Mouse (Mus musculus): ENCODE data around the gene Fam216b.

Gene Fam216b

DNA sequence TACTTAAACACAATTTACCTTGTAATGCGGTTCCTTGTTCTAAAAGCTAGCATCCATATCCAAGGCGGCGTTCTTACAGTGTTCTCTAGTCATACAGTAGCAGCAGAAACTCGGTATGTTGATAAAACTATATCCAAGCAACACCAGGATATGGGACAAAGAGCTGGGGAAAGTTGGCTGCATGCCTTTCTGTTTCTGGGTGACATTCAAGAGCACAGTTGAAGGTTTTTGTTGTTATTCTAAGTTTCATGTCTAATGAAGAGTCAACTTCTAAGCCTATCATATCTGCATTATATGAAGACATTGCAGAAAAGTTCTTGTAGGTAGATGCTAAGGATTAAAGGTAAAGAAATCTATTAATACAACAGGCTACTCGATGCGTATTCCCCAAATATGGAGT is at the start of gene Fam216b:
Gene Fam216b, minus strand, starts transcription at position 101 of the 400 bp plus-strand sequence.
- no peak for DNase-seq (ENCODE audit: low read depth, low spot score)

DNA sequence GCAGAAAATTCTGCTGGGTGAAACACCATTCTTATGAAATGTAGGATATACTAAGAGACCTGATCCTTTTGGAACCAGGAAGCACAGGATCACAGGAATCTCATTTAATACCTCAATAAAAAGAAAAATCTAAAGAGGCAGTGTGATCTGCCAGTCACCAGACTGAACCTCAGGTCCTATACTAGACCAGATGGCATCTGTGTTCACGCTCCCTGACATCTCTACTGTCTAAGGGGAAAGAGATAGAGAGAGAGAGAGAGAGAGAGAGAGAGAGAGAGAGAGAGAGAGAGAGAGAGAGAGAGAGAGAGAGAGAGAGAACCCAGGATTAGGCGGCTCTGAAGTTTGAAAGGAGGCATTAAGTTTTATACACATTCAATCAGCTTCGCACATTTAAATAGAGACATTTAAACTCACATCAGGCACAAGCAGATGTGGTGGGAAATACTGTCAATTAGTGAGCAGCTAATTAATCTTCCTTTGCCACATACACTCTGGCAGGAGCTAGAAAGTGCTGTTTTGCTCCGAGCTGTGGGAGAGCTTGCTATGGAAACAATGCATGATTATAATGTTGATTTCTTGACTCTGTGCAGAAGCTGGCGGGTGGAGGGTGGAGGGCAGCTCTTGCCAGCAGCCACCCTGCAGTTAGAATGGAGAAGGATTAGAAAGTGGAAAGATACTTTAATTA is 43.7 kb upstream of the Fam216b start:
- no peak for DNase-seq (ENCODE audit: low read depth, low spot score)

DNA sequence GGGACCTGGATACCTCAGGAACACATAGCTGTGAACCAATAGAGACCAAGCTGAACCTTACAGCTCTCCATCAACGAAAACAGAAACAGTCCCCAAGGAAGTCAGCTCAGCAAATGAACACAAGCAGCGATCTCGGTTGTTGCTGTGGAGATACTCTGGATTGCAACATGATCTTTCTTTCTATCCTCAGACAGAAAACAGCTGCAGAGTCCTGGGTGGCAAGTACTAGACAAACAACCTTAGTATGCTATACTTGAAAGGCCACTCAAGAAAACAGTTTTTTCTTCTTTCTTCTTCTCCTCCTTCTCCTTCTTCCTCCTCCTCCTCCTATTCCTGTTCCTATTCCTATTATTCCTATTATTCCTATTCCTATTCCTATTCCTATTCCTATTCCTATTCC is 37.9 kb upstream of the Fam216b start:
- DNase-seq (ENCODE audit: low read depth, low spot score) = no peak

DNA sequence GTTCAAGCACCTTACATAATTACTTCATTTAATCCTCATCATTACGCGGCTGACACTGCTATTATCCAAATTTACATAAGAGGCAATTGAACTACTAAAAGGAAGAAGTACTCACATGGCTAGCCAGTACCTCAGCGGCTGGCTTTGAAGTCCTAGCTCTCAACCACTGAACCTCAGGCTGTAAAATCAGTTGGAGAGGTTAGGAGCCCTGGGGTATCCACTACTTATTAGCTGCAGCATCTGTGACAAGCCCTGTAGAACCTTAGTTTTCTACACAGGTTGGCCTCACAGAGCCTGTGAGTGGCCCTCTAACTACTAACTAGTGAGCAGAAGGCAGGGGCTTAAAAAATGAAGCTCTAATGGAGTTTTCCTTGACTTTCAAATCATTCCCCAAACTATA is 31.5 kb upstream of the Fam216b start:
- DNase-seq (ENCODE audit: low read depth, low spot score) = no peak

DNA sequence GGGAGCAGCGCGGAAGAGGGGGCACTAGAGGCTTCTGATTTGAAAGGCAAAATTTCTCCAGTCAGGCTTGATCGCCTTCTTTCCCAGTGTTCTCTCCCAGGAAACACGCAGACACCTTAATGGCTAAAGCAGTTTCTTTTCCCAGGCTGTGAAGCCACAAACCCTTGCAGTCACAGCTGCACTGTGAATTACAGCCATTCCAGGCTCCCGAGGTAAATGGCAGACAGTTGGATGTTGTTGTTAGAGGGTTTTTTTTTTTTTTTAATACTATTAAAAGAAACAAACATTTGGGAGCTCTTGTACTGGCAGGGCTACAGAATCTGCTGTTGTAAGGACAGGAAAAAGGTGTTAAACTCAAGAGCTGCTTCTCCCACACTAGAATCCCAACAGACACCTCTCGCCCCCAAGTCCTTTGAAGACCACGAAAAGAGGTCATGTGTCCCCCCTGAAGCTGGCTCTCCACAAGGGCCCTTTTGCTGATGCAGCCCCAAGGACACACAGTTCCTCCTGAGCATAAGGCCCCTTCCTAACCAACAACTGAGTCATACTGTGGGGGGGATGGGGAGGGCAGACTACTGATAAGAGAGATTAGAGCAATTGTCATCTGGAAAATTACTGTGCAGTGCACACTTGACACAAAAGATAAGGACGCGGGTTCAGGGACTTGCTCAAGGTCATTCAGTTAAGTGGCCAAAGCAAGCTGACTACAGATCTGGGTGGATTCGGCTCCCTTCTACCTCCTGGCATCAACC is 30.8 kb upstream of the Fam216b start:
- DNase-seq (ENCODE audit: low read depth, low spot score) = no peak

DNA sequence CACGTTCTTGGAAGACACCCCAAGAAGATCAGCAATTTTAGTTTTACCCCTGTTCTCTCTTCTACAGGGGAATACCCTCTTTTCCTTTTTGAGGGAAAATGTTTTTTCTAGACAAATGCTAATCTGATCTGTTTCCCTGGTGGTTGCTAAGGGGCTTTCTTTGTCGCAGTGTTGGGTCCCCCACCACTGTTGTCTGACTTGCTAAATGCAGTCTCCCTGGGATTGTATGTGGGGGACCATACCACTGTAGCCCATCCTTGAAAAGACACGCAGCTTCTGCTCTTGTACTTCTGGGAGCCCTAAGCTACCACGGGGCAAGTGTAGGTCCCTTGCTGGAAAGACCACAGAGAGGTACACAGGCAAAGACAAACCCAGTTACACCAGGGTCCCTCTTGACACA is 28.9 kb upstream of the Fam216b start:
- DNase-seq (ENCODE audit: low read depth, low spot score) = no peak

DNA sequence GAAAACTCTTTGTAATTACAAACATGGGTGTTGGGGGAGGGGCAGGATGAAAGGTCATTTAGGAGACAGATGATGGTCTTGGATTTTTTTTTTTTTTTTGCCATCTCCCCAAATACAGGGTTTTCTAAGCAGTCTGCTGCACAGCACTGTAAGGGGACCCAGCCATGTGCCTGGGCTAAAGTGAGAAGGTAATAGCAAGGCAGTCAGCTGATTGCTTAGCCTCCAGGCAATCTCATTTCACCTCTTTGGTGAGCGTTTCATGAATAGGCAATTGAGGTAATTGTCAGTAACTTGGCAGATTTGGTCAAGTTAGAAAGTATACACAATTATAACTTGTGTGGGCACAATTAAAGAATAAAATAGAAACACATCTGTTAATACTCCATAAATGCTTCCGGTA is 28.5 kb upstream of the Fam216b start:
- DNase-seq (ENCODE audit: low read depth, low spot score) = no peak

DNA sequence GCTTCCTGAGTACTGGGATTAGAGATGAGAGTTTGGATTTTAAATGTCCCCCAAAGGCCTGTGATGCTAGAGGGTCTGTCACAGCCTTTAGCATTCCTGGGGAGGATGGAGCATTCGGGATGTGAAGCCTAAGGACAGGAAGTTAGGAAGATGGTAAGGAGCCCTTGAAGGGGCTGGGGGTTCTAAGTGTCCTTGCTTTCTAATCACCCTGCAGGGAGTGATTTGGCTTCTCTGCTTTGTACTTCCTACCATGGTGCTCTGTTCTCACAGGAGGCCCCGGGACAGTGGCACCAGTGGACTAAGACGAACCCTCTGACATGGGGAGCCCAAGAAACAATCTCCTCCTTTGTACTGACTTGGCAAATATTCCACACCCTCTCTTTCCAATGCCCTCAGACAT is 23.7 kb upstream of the Fam216b start:
- no peak for DNase-seq (ENCODE audit: low read depth, low spot score)

DNA sequence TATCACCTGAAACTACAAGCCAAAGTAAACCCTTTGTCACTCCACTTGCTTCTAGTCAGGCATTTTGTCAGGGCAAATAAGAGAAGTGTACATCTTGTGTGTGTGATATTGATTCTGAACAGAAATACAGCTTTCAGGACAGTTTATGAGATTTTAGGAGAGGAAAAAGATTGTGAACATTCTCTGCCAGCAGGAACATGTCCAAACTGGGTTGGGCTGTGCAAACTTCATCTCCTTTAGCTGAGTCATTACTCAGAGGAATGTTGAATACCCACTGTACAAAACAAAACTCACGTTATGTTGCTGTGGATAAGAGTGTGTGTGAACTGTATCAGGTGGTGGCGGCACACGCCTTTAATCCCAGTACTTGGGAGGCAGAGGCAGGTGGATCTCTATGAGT is 22.1 kb upstream of the Fam216b start:
- no peak for DNase-seq (ENCODE audit: low read depth, low spot score)

DNA sequence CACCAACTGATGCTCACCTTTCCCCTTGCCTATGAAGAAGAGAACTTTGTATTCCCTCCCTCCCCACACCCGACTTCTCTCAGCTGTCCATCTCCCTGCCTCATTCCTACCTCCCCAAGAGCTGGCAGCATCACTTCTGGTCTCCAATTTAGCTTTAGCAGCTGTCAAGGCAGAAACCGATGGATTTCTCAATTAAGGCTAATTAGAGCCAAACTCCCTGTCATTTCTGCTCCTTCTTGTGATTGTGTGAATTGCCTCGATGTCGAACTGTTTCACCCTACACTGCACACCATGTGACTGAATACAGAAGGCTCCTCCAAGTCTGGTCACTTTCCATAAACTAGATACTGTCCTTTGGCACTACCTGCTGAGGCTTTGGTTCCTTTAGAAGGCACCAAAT is 20.6 kb upstream of the Fam216b start:
- no peak for DNase-seq (ENCODE audit: low read depth, low spot score)

DNA sequence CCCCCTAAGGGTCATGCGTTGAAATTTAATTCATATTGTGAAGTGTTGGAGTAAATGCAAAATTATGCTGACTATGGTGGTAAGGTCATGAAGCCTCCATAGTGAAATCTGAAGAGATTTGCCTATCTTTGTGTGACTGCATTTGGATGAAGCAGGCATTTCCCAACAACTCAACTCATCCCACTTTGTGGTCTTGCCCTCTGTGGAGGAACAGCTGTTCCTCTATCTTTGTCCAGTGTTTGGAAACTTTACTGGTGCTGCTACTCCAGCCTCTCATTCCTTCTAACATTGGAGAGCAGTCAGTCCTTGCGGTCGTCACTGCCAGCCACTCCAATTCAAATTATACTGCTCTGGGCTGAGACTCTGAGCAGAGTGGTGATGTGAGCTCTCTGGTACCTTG is 19.6 kb upstream of the Fam216b start:
- DNase-seq (ENCODE audit: low read depth, low spot score) = no peak

DNA sequence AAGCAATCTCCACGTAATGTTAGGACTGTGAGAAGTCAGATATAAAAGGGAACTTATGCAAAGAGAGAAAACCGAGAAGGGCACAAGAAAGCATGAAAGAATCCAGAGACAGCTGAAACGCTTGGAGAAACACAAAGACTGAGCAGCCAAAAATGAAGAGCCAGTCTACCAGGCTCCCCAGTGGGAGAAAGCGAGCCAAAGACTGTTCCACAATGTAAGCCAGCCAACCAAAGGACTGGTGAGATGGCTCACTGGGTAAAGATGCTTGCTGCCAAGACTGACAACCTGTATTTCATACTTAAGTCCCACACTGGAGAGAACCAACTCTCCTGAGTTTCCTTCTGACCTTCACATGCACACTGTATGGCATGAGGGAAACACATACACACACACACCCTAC is 784 bp upstream of the Fam216b start:
- no peak for DNase-seq (ENCODE audit: low read depth, low spot score)

DNA sequence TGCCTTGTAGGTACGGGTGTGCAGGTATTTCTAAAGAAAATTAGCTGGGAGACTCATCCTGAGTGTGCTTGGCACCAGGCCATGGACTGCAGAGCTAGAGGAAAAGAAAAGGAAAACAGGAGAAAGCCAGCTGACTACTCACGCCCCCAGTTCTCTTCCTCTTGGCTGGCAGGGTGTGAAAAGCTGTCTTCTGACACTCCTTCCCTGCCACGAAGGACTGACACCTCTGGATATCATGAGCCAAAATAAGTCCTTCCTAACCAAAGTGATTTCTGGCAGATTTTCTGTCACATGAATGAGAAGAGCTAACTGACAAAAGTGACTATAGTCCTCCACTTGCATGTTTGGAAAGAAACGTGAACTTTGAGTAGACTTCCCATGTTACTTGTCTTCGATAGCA is 5.3 kb downstream of the Fam216b start:
- DNase-seq (ENCODE audit: low read depth, low spot score) = no peak

DNA sequence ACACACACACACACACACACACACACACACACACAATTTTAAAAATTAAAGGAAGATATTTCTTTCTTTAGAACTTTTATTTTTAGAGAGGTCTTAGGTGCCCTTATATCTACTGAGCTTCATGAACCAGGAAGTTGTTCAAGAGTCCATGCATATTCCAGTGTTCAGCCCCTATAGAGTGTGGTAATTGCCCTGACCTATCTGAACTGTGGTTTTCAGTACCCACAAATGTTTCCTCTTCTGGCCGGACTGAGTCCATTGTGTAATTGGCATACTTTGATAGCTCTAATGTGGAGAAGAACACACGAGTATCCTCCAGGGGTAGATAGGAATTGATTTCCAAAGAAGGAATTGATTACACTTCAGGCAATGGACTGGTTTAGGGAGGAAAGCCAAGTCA is 11.3 kb downstream of the Fam216b start:
- no peak for DNase-seq (ENCODE audit: low read depth, low spot score)

DNA sequence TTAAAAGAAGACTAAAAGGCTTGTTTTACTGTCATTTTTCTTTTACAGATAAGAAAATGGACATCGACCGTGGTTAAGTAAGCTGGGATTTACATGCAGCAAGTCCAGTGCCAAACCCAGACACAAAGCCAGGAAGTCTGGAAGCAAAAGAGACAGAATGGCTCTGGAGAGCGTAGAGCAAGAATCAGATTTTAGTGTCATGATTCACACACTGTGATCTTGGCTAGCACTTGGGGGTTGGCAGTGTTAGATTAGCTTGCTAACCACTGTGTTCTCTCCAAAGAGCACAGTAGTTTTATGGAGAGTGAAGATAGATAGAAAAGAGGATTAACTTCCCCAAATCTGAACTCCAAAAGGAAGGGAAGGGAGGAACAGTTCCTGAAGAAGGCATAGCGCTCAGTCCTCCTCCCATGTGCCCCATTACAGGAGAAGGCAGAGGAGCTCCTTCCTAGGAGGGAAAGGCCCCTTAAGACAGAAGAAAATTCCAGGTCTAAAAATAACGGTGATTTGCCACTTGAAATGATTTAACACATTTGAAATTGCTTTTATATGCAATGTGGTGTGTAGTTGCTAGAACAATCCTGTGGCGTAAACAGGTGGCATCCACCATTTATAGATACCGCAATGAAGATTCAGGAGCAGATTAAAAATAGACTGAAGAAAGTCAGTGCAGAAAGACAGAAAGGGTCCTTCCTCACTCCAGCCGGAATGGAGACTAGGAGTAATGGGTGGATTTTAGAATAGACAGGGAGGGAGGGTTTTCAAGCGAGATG is 22.7 kb downstream of the Fam216b start:
- DNase-seq (ENCODE audit: low read depth, low spot score) = no peak

DNA sequence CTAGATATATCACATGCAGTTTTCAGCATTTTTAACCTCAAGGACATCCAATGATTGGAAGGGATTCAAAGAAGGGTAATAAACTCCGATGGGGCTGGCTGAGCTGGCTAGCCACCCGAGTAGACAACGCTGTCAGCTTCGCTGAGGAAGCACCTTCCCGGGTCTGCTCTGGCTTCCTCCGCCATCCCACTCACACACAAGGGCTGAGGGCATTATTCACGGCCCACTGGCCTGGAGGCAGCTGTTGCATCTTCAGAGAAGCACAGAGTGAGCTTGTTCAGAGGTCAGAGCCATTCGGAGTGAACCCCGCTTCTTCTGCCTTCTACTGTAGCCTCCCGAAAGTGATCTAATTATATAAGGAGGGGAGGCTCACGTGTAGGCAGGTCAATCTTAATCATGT is 26.3 kb downstream of the Fam216b start:
- no peak for DNase-seq (ENCODE audit: low read depth, low spot score)

DNA sequence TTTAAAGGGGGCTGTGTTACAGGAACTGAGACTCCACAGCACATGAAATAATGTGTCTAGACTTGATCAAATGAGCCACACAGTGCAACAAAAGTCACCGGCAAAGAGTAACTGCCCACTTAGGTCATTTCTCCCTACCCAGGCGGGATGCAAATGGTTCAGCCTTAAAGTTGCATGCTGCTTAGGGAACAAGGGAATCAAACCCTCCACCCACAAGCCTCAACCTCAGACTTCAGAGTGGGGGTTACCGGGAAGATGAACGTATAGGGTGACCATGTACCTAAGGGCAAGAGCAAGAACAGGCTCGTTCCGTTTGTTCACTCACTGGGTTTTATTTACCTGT is 28.2 kb downstream of the Fam216b start:
- peak; percentile 28 for DNase-seq (ENCODE audit: low read depth, low spot score)

DNA sequence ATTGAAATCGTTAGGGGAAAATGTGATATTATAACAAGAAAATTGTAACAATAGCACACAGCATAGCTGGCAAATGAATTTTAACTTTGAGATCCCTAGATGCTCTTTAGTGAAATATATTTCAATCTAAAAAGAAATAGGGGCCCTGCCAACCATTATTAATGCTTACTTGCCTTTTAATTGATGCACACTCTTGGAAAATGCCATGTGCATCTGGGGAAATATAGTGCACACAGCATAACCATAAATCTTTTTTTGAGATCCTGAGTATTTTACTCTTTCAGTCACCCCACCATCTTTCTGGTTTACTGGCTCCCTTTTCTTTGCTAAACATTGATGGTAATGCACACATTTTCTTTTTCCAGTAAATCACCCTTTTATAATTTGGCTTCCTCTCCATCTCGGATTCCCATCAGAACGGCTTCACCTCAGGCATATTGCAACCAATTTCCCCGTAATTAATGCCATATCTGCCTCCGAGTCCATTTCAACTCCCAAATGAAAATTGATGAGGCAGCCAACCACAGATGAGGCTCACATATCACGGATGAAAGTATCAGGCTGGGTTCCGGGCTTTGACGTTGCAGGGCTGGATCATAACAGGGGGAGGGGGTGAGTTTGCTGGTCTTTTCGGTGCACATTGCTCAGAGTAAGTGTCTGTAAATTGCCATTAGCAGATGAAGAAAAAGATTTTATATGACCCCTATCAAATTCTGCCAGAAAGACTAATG is 28.8 kb downstream of the Fam216b start:
- peak; percentile 64 for DNase-seq (ENCODE audit: low read depth, low spot score)

DNA sequence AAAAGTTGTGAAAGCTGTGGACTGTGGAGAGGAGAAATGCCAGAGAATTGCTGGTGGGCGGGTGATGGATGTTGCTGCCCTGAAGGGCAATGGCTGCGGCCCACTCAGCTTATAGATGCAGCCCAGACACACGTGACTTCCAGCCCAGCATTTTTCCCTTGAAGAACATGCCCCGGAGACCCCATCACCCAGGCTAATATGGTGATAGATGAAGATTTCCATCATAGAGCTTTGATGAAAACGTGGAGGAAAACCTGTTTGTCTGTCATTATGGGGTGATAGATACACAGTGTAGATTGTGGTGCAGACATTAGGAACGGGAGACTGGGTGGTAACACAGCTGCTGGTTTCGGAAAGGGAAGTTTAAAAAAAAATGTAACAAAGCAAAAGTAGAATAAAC is 31.4 kb downstream of the Fam216b start:
- DNase-seq (ENCODE audit: low read depth, low spot score) = peak; percentile 27

DNA sequence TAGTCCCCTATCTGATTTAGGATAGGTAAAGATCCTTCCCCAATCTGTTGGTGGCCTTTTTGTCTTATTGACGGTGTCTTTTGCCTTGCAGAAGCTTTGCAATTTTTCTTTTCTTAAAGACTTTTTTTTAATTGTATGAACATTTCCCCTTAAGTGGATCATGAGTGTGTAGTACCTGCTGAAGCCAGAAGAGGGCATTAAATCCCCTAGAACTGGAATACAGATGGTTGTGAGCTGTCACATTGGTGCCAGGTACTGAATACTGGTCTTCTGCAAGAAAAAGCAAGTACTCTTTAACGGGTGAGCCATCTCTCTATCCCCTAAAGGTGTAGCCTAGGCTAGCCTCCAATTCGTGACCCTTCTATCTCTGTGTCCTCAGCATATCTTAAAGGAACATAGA is 32.4 kb downstream of the Fam216b start:
- DNase-seq (ENCODE audit: low read depth, low spot score) = no peak

DNA sequence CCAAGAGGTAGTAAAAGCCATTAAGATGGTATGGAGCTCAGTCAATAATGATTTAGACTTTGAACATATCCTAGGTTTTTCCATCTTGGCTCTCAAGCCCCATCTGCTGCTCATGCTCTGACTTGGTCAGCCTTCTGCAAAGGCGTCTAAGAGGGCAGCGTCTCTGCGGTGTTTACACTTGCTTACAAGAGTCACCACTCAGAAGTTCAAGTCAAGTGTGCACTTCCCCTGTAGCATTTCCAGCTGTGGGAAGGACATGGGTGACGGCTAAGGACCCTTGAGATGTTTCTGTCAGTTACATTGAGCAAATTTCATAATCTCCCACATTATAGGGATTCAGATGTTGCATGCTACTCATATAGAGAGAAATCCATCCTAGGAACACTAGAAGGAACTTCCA is 40.1 kb downstream of the Fam216b start:
- DNase-seq (ENCODE audit: low read depth, low spot score) = no peak

DNA sequence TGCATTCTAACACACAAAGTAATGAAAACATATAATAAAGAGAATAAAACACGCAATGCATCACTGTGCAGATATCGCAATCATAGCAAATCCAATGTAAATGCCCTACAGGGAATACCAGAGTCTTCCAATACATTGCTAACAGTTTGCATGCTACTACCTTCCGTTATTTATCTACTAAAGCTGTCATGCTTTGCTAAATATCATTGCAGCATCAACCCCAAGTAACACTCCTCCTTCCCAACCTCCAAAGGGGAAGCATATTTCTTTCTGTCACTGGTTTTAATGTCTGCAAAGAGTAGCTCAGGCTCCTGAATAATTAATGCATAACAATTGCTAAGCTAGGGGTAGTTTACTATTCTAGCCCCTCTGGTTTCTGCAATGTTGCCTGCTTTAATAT is 40.5 kb downstream of the Fam216b start:
- no peak for DNase-seq (ENCODE audit: low read depth, low spot score)
